Mouse (Mus musculus) lung, postnatal 0 days (tissue): ENCODE measurements around the gene Lysmd1. TPM values are rescaled to one million over a fixed set of nuclear protein-coding genes. Genes with fewer than 3 reads are reported as not detected.
"Not testable (repeated sequence)": the region's sequence is repeated elsewhere in the genome, so short reads cannot be mapped to it uniquely, and the experiment has no call there.

ENCODE experiments used
- ATAC-seq: fragments of 200-750 bp; cut with Nextera tagmentation; 2 replicates; pipeline ENCODE4 v1.8.0; 2017; ENCODE audit warnings: moderate library complexity
- DNase-seq: peaks from one replicate; pipeline ENCODE4 v3.0.0-alpha.2; 2016; ENCODE audit warnings: low spot score
- H3K27ac ChIP-seq: fragments of 300-500 bp; sonication (generic); 2 replicates; pipeline ENCODE4 v1.5.1; 2014; ENCODE audit warnings: antibody characterized with exemption, mild to moderate bottlenecking, low read length, mixed read lengths
- H3K27me3 ChIP-seq: fragments of 300-500 bp; sonication (generic); replicated peaks from 2 replicates; pipeline ENCODE4 v1.6.1; 2014; ENCODE audit warnings: low read length, mixed read lengths; ENCODE audit not compliant: insufficient read depth
- H3K36me3 ChIP-seq: fragments of 300-500 bp; sonication (generic); 2 replicates; pipeline ENCODE4 v1.6.1; 2014; ENCODE audit warnings: low read length, mixed read lengths; ENCODE audit not compliant: insufficient read depth
- H3K4me1 ChIP-seq: fragments of 300-500 bp; sonication (generic); 2 replicates; pipeline ENCODE4 v1.6.1; 2014; ENCODE audit warnings: antibody characterized with exemption, low read depth, low read length, mixed read lengths; ENCODE audit not compliant: insufficient read depth
- H3K4me2 ChIP-seq: fragments of 300-500 bp; sonication (generic); replicated peaks from 2 replicates; pipeline ENCODE4 v1.6.1; 2014; ENCODE audit warnings: low read depth, mild to moderate bottlenecking, low read length, moderate library complexity, mixed read lengths
- H3K4me3 ChIP-seq: fragments of 300-500 bp; sonication (generic); 2 replicates; pipeline ENCODE4 v1.5.1; 2014; ENCODE audit warnings: low read depth, low read length
- H3K9ac ChIP-seq: fragments of 300-500 bp; sonication (generic); replicated peaks from 2 replicates; pipeline ENCODE4 v1.6.1; 2014; ENCODE audit warnings: low read depth, mild to moderate bottlenecking
- H3K9me3 ChIP-seq: fragments of 300-500 bp; sonication (generic); 2 replicates; pipeline ENCODE4 v1.6.1; 2016; ENCODE audit warnings: low read length, mixed read lengths
- CTCF ChIP-seq: IDR thresholded peaks from 2 replicates; pipeline ENCODE4 v1.5.1; 2016; ENCODE audit warnings: antibody characterized with exemption, mild to moderate bottlenecking
- EP300 ChIP-seq: IDR thresholded peaks from 2 replicates; pipeline ENCODE4 v1.6.1; 2016; ENCODE audit warnings: antibody characterized with exemption, mild to moderate bottlenecking, control low read depth
- WGBS: fragments of 180-500 bp; shearing (Covaris S2); extraction: QIAGEN DNeasy Blood & Tissue Kit; methylation state at CpG from one replicate; pipeline ENCODE4 v1.1.7; 2014; 5-methylcytosine and 5-hydroxymethylcytosine counted together
- polyA plus RNA-seq: library from polyadenylated mRNA; unstranded; fragments of >200 nt; fragmentation: Nextera tagmentation; extraction: Ambion mirVana; gene quantifications from 2 replicates; pipeline ENCODE4 v1.2.1, GENCODE M21; 2015

Lysmd1 gene
- polyA plus RNA-seq, 1 experiment from 2014 or later, result 13.3 TPM

DNA sequence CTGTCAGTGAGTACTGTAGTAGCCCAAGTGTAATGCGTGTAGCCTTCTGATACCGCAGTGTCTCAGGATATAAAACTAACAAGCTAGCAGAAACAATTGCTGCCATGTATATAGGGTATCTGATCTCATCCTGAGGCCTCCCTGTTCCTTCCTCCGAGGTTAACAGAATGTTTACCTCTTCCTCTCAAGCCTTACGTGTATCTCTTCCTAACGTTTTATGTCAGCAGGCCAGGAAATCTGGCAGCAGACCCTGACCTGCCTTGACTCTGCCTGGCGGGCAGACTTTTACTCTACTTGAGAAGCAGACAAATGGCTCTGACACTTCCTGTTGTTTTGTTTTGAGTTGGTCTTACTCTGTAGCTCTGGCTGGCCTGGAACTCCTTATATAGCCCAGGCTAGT, 12.3 kb upstream of the Lysmd1 start:
- no peak overlapping the region for H3K4me3 ChIP-seq
- H3K27me3 ChIP-seq, result no peaks in the 10 kb centered on the region
- ATAC-seq (peak; percentile 73), DNase-seq (peak; percentile 68)
- H3K4me2 ChIP-seq, result no peak overlapping the region
- peak overlapping the region; percentile 75 for H3K27ac ChIP-seq
- TF ChIP-seq EP300 (peak; percentile 88), CTCF (no peak)
- H3K9ac ChIP-seq, result no peak overlapping the region
- H3K36me3 ChIP-seq, result peaks cover 14% of the 10 kb centered on the region
- WGBS, result 51% methylated on average over 6 of the region's 6 CpGs
- no peaks in the 10 kb centered on the region for H3K9me3 ChIP-seq
- peaks cover 8% of the 10 kb centered on the region; the same call in 1 of the 2 replicates for H3K4me1 ChIP-seq

DNA sequence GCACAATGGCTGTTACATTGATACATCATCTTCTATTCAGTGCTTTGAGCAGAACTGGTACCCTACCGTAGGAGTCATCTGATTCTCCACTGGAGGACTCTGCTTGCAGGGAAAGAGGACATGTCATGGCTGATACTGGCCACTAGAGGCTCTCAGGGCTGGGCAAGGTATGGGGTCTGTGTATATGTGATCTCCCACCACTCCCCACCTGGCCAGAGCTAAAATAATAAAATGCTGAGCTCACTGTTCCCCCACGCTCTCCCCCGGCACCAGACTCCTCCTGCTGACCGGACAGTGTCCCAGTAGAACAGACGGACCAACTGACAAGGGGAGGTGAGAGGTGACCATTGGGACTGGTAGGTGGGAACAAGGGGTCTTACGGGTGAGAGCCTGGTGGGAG, 9.6 kb upstream of the Lysmd1 start, which contains the start of gene Tmod4:
Tmod4 (plus strand) TSS at position 231 of the 400 bp plus-strand sequence.
- peak; percentile 18 for ATAC-seq
- WGBS, result 51% methylated on average over 6 of the region's 6 CpGs

DNA sequence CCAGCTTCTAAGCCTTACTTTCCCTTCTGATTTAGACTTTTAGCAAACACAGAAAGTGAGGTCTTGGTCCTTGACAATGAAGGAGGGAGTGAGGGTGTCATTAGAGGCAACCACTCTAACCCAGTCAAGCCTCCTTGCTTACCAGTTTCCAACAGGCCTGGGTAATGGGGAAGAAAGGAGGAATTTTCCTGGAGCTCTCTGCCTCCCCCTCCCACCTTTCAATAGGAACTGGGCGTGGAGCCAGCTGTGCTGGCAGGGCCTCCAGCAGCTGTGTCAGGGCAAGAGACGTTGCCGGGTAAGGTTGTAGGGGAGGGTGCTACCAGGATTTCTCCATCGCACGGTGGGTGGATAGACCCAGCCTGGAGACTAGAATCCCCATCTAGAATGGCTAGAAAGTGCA, 8.9 kb upstream of the Lysmd1 start:
- Histone ChIP-seq H3K27ac (peak overlapping the region; percentile 66), H3K27me3 (no peaks in the 10 kb centered on the region), H3K9ac (0 out of 2 replicates have a peak overlapping the region, but pooled peaks have one; percentile 5), H3K36me3 (peaks cover 7% of the 10 kb centered on the region; the same call in 1 of the 2 replicates), H3K4me2 (0 out of 2 replicates have a peak overlapping the region, but pooled peaks have one; percentile 8), H3K4me1 (peaks cover 8% of the 10 kb centered on the region; the same call in 1 of the 2 replicates), H3K9me3 (no peaks in the 10 kb centered on the region), H3K4me3 (no peak overlapping the region)
- TF ChIP-seq CTCF (no peak), EP300 (no peak)
- 7% methylated on average over 5 of the region's 5 CpGs for WGBS
- peak; percentile 78 for ATAC-seq
- DNase-seq, result peak; percentile 86

More for the DNA sequence above, 9.6 kb upstream of the Lysmd1 start, which contains the start of gene Tmod4:
- TF ChIP-seq CTCF (peak; percentile 71), EP300 (no peak)
- no peaks in the 10 kb centered on the region for H3K27me3 ChIP-seq
- peaks cover 6% of the 10 kb centered on the region; the same call in 1 of the 2 replicates for H3K36me3 ChIP-seq
- 0 out of 2 replicates have a peak within 1 kb of the TSS, but pooled peaks have one; percentile 5 for H3K9ac ChIP-seq
- peaks cover 8% of the 10 kb centered on the region; the same call in 1 of the 2 replicates for H3K4me1 ChIP-seq
- 0 out of 2 replicates have a peak within 1 kb of the TSS, but pooled peaks have one; percentile 8 for H3K4me2 ChIP-seq
- DNase-seq, result peak; percentile 51
- no peaks in the 10 kb centered on the region for H3K9me3 ChIP-seq
- H3K4me3 ChIP-seq, result no peak within 1 kb of the TSS
- H3K27ac ChIP-seq, result peak within 1 kb of the TSS; percentile 66

DNA sequence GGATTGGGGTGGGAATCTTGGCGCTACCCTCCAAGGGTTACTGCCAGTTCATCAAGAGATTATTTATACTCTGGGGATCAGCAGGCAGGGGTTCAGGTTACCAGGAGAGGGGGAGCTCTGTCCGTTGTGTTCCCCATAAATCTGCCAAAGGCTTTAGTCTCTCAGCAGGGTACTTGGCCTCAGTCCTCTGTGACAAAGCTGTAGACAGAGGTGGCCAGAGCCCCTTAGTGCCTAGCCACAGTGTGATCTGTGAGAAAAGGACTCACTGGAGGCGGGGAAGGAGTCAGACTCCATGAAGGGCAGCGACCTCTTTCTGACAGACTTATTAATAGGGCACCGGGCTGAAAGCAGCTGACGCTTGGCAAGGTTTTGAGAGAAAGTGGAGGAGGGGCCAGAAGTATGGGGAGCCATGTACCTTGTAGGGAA, 4.6 kb upstream of the Lysmd1 start:
- 0 out of 2 replicates have a peak, but pooled peaks cover 6% of the 10 kb centered on the region for H3K36me3 ChIP-seq
- DNase-seq, result no peak
- H3K4me1 ChIP-seq, result peaks cover 8% of the 10 kb centered on the region; the same call in 1 of the 2 replicates
- TF ChIP-seq EP300 (no peak), CTCF (no peak)
- H3K4me3 ChIP-seq, result no peak overlapping the region
- H3K27me3 ChIP-seq, result no peaks in the 10 kb centered on the region
- no peak overlapping the region for H3K9ac ChIP-seq
- H3K9me3 ChIP-seq, result no peaks in the 10 kb centered on the region
- H3K27ac ChIP-seq, result no peak overlapping the region
- WGBS, result 50% methylated on average over 6 of the region's 6 CpGs
- no peak overlapping the region for H3K4me2 ChIP-seq
- ATAC-seq, result no peak

DNA sequence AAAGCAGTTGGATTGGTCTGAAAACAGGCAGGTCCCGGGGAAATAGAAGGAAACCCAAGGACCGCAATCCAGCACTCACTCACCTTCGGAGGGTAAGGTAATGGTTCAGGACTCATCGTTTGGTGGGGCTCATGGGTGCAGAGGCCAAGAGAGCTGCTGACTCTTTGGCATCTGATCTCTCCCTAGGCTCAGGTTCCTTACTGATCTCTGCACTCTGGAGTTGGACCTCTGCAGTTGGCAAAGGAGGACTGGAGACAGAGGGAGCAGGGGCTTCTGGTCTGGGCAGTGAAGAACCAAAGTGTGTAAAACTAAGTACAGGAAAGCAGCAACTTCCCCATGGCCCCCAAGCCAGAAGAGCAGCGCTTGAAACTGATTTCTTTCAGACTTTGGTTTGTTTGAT, 3.8 kb upstream of the Lysmd1 start:
- DNase-seq (no peak), ATAC-seq (no peak)
- Histone ChIP-seq H3K4me2 (no peak overlapping the region), H3K27me3 (no peaks in the 10 kb centered on the region), H3K27ac (no peak overlapping the region), H3K4me3 (no peak overlapping the region), H3K9ac (no peak overlapping the region), H3K4me1 (peaks cover 6% of the 10 kb centered on the region; the same call in 1 of the 2 replicates), H3K9me3 (no peaks in the 10 kb centered on the region), H3K36me3 (0 out of 2 replicates have a peak, but pooled peaks cover 6% of the 10 kb centered on the region)
- no peak for TF ChIP-seq CTCF
- 64% methylated on average over 5 of the region's 5 CpGs for WGBS

DNA sequence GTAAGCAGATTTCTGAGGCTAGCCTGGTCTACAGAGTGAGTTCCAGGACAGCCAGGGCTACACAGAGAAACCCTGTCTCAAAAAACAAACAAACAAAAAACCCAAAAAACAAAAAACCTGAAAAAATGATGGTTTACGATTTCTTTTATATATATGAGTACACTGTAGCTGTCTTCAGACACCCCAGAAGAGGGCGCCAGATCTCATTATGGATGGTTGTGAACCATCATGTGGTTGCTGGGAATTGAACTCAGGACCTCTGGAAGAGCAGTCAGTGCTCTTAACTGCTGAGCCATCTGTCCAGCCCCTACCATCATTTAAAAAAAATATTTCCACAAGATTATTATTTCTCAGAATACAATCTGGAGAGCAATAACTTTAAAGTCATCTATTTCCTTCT, 1.5 kb upstream of the Lysmd1 start:
- not testable (repeated sequence) for H3K27ac ChIP-seq, ATAC-seq, H3K4me1 ChIP-seq, H3K4me2 ChIP-seq, H3K36me3 ChIP-seq, H3K9me3 ChIP-seq, H3K27me3 ChIP-seq, DNase-seq, H3K4me3 ChIP-seq, H3K9ac ChIP-seq
- TF ChIP-seq EP300, result 0 out of 2 replicates have a peak, but pooled peaks have one; percentile 10
- peak; percentile 38; the same call in 1 of the 2 replicates for TF ChIP-seq CTCF
- 83% methylated on average over 2 of the region's 2 CpGs for WGBS
